Mouse (Mus musculus) retina, postnatal 1 day (tissue): ENCODE results near the gene Ssu72.

Experiments
- DNase-seq: peaks from one replicate; pipeline ENCODE4 v3.0.0-alpha.2; 2012

Gene Ssu72

GRCm38 (mm10) chr4:155757011-155757410 is 52.4 kb downstream of the Ssu72 start:
- no peak for DNase-seq

- peak; percentile 47 for DNase-seq
These were observed 55.4 kb downstream of the Ssu72 start for GRCm38 (mm10) chr4:155759862-155760612.

- peak; percentile 97 for DNase-seq
These were observed 56.2 kb downstream of the Ssu72 start, which contains the start of gene Atad3a for GRCm38 (mm10) chr4:155760613-155761355. TSS of gene Atad3a (minus strand) at chr4:155761093.

GRCm38 (mm10) chr4:155761356-155762099 is 56.9 kb downstream of the Ssu72 start:
- no peak for DNase-seq

GRCm38 (mm10) chr4:155762357-155762756 is 57.8 kb downstream of the Ssu72 start:
- no peak for DNase-seq

- DNase-seq: no peak
These were observed 64.9 kb downstream of the Ssu72 start for GRCm38 (mm10) chr4:155769496-155769879.

- DNase-seq: peak; percentile 90
These were observed 65.4 kb downstream of the Ssu72 start for GRCm38 (mm10) chr4:155769880-155770512.

GRCm38 (mm10) chr4:155770626-155771025 is 66.0 kb downstream of the Ssu72 start:
- DNase-seq: no peak

- DNase-seq: no peak
These were observed 67.1 kb downstream of the Ssu72 start for GRCm38 (mm10) chr4:155771706-155772105.

- no peak for DNase-seq
These were observed 68.2 kb downstream of the Ssu72 start for GRCm38 (mm10) chr4:155772786-155773185.

- DNase-seq: no peak
These were observed 68.9 kb downstream of the Ssu72 start for GRCm38 (mm10) chr4:155773335-155774078.

GRCm38 (mm10) chr4:155774280-155774754 is 69.7 kb downstream of the Ssu72 start, which contains the start of gene Vwa1:
TSS of gene Vwa1 (minus strand) at chr4:155774698.
- DNase-seq: peak; percentile 87

- no peak for DNase-seq
These were observed 70.6 kb downstream of the Ssu72 start for GRCm38 (mm10) chr4:155774971-155775740.

GRCm38 (mm10) chr4:155775855-155776254 is 71.3 kb downstream of the Ssu72 start:
- DNase-seq: no peak

- DNase-seq: no peak
These were observed 72.2 kb downstream of the Ssu72 start for GRCm38 (mm10) chr4:155776704-155777335.

- DNase-seq: no peak
These were observed 73.2 kb downstream of the Ssu72 start for GRCm38 (mm10) chr4:155777816-155778215.

GRCm38 (mm10) chr4:155779498-155779897 is 74.9 kb downstream of the Ssu72 start:
- no peak for DNase-seq

GRCm38 (mm10) chr4:155780895-155781294 is 76.3 kb downstream of the Ssu72 start:
- peak; percentile 34 for DNase-seq
